Mouse (Mus musculus) kidney, adult 2 months (tissue): Measurements from ENCODE around the gene Scaf11. TPM values are rescaled to one million over a fixed set of nuclear protein-coding genes. Genes with fewer than 3 reads are reported as not detected.

Experiments used
- DNase-seq: peaks from one replicate; pipeline ENCODE4 v3.0.0; 2021
- H3K27ac ChIP-seq: fragments of 200-500 bp; 2 replicates; pipeline ENCODE4 v1.5.1; 2012; ENCODE audit warnings: low read depth, low read length, control low read depth, inconsistent platforms; ENCODE audit not compliant: insufficient read depth
- H3K27me3 ChIP-seq: fragments of 200-500 bp; replicated peaks from 2 replicates; pipeline ENCODE4 v1.6.1; 2012; ENCODE audit warnings: mild to moderate bottlenecking, moderate library complexity, low read length, inconsistent platforms; ENCODE audit not compliant: control insufficient read depth, insufficient read depth
- H3K36me3 ChIP-seq: fragments of 200-500 bp; 2 replicates; pipeline ENCODE4 v1.6.1; 2012; ENCODE audit warnings: mild to moderate bottlenecking, moderate library complexity, low read length, inconsistent platforms; ENCODE audit not compliant: control insufficient read depth, insufficient read depth
- H3K4me1 ChIP-seq: fragments of 200-500 bp; 2 replicates; pipeline ENCODE4 v1.6.1; 2011; ENCODE audit warnings: low read length; ENCODE audit not compliant: control insufficient read depth, insufficient read depth
- H3K4me3 ChIP-seq: fragments of 200-500 bp; 2 replicates; pipeline ENCODE4 v1.5.1; 2011; ENCODE audit warnings: mild to moderate bottlenecking, low read depth, low read length, control low read depth; ENCODE audit not compliant: insufficient read depth
- CTCF ChIP-seq: fragments of 200-500 bp; conservative IDR thresholded peaks from 2 replicates; pipeline ENCODE4 v1.5.1; 2011; ENCODE audit warnings: low read depth, mild to moderate bottlenecking, control low read depth, low read length, moderate library complexity, mixed read lengths; ENCODE audit not compliant: insufficient read depth, insufficient read length
- POLR2A ChIP-seq: fragments of 200-500 bp; IDR thresholded peaks from one replicate; pipeline ENCODE4 v1.6.1; 2011; ENCODE audit warnings: low read depth, low read length, control low read depth
- WGBS: fragments of 180-500 bp; shearing (Covaris S2); methylation state at CpG from one replicate; pipeline ENCODE4 v1.1.7; 2018; 5-methylcytosine and 5-hydroxymethylcytosine counted together
- polyA plus RNA-seq: library from polyadenylated mRNA; depleted of rRNA; stranded (reverse); fragments of >200 nt; gene quantifications from 2 replicates; pipeline ENCODE4 v1.2.3, GENCODE M21; 2012

Scaf11 gene
- polyA plus RNA-seq, 1 experiment: 22.0 TPM

- Histone ChIP-seq H3K4me1 (no peaks in the 10 kb centered on the region), H3K27me3 (no peaks in the 10 kb centered on the region), H3K4me3 (no peak overlapping the region), H3K36me3 (peaks cover 2% of the 10 kb centered on the region), H3K27ac (no peak overlapping the region)
- DNase-seq: no peak
- TF ChIP-seq CTCF: no peak
- 88% methylated on average over 8 of the region's 8 CpGs for WGBS
Observed at GRCm38 (mm10) chr15:96396641-96397344, 63.9 kb downstream of the Scaf11 start.

- no peak for DNase-seq
- no peaks in the 10 kb centered on the region for H3K27me3 ChIP-seq
- TF ChIP-seq CTCF: no peak
- TF ChIP-seq POLR2A: no peak
- H3K36me3 ChIP-seq: peaks cover 2% of the 10 kb centered on the region
- WGBS: 94% methylated on average over 6 of the region's 6 CpGs
- H3K4me3 ChIP-seq: no peak overlapping the region
- H3K4me1 ChIP-seq: no peaks in the 10 kb centered on the region
- no peak overlapping the region for H3K27ac ChIP-seq
Observed at GRCm38 (mm10) chr15:96395071-96395470, 65.6 kb downstream of the Scaf11 start.

- Histone ChIP-seq H3K36me3 (peaks cover 2% of the 10 kb centered on the region), H3K4me3 (no peak overlapping the region), H3K27ac (no peak overlapping the region), H3K4me1 (no peaks in the 10 kb centered on the region), H3K27me3 (no peaks in the 10 kb centered on the region)
- DNase-seq: no peak
- 86% methylated on average over 3 of the region's 3 CpGs for WGBS
- TF ChIP-seq POLR2A (no peak), CTCF (no peak)
Observed at GRCm38 (mm10) chr15:96392878-96393277, 67.8 kb downstream of the Scaf11 start.

GRCm38 (mm10) chr15:96388565-96388964 is 72.1 kb downstream of the Scaf11 start:
- TF ChIP-seq CTCF (no peak), POLR2A (no peak)
- H3K4me3 ChIP-seq: no peak overlapping the region
- no peaks in the 10 kb centered on the region for H3K4me1 ChIP-seq
- DNase-seq: no peak
- no peak overlapping the region for H3K27ac ChIP-seq
- no peaks in the 10 kb centered on the region; the same call in 1 of the 2 replicates for H3K36me3 ChIP-seq
- H3K27me3 ChIP-seq: no peaks in the 10 kb centered on the region
- WGBS: 64% methylated on average over 1 of the region's 1 CpGs

GRCm38 (mm10) chr15:96382223-96382622 is 78.4 kb downstream of the Scaf11 start:
- 92% methylated on average over 11 of the region's 11 CpGs for WGBS
- no peaks in the 10 kb centered on the region for H3K27me3 ChIP-seq

GRCm38 (mm10) chr15:96377701-96378100 is 82.9 kb downstream of the Scaf11 start:
- H3K27me3 ChIP-seq: no peaks in the 10 kb centered on the region
- H3K4me1 ChIP-seq: no peaks in the 10 kb centered on the region
- H3K27ac ChIP-seq: no peak overlapping the region
- H3K36me3 ChIP-seq: no peaks in the 10 kb centered on the region; the same call in none of the 2 replicates
- H3K4me3 ChIP-seq: no peak overlapping the region
- no peak for DNase-seq
- TF ChIP-seq POLR2A: no peak
- no peak for TF ChIP-seq CTCF
- 86% methylated on average over 7 of the region's 7 CpGs for WGBS

More at GRCm38 (mm10) chr15:96382223-96382622, 78.4 kb downstream of the Scaf11 start:
- Histone ChIP-seq H3K4me3 (no peak overlapping the region), H3K27ac (no peak overlapping the region), H3K36me3 (no peaks in the 10 kb centered on the region; the same call in none of the 2 replicates), H3K4me1 (no peaks in the 10 kb centered on the region)
- TF ChIP-seq CTCF (no peak), POLR2A (no peak)
- DNase-seq: no peak

- Histone ChIP-seq H3K27me3 (no peaks in the 10 kb centered on the region), H3K27ac (no peak overlapping the region), H3K36me3 (no peaks in the 10 kb centered on the region; the same call in none of the 2 replicates), H3K4me1 (no peaks in the 10 kb centered on the region), H3K4me3 (no peak overlapping the region)
- TF ChIP-seq CTCF: no peak
- TF ChIP-seq POLR2A: no peak
- WGBS: 70% methylated on average over 5 of the region's 5 CpGs
- DNase-seq: peak; percentile 32
Observed at GRCm38 (mm10) chr15:96377263-96377662, 83.4 kb downstream of the Scaf11 start.

- DNase-seq: no peak
- no peaks in the 10 kb centered on the region for H3K27me3 ChIP-seq
- no peak for TF ChIP-seq POLR2A
- TF ChIP-seq CTCF: no peak
- H3K4me1 ChIP-seq: no peaks in the 10 kb centered on the region
- H3K36me3 ChIP-seq: peaks cover 2% of the 10 kb centered on the region
- no peak overlapping the region for H3K27ac ChIP-seq
- H3K4me3 ChIP-seq: no peak overlapping the region
- WGBS: 91% methylated on average over 2 of the region's 2 CpGs
Observed at GRCm38 (mm10) chr15:96376214-96376613, 84.4 kb downstream of the Scaf11 start.
